Mouse (Mus musculus): ENCODE measurements at regions not wholly inside any gene's neighbourhood (a gene's known extent, or its start where the extent isn't known, plus 50 kb on each side); places are given as distances from the start of the nearest gene placed in this dataset.

DNA sequence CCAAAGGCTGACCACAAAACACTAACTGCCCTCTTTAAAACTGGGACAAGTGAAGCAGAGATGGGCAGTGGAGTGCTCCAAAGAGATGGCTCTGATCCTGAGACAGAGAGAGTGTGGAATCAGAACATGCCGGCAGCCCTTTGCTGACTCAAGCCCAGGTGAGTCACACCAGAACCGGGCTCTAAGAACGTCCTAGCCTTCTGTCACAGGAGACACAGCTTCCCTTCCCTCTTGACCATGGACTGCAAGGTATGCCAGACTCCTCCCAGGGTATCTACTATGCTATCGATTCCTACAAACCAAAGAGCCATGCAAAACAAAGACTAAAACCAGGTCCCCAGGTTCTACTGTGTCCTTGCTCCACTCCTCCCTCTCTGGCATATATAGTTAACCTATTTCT is 98.0 kb downstream of the Dhx15 start:
- DNase-seq = no peak

GRCm38 (mm10) chr5:52088131-52088530 is 102.2 kb downstream of the Dhx15 start:
- no peak for DNase-seq

GRCm38 (mm10) chr5:52086766-52087429 is 103.4 kb downstream of the Dhx15 start:
- DNase-seq = no peak

DNA sequence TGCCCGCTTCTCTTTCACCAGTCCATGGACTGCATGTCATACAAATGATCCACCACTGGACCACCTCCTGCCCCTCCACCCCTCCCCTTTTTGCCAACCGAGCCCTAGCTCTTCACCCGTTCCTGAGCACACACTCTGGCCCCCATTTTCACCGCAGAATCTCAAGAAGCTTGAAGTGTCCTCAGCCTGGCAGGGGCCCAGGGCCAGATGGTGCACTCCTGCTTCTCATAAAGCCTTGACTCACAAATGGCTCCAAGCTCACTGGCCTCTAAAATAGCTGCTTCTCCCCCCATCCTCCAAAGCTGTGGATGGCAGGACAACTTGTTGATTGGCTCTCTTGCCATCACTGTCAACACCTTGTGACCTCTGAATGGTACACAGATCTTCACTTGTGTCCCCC is 110.0 kb downstream of the Dhx15 start:
- DNase-seq = no peak

DNA sequence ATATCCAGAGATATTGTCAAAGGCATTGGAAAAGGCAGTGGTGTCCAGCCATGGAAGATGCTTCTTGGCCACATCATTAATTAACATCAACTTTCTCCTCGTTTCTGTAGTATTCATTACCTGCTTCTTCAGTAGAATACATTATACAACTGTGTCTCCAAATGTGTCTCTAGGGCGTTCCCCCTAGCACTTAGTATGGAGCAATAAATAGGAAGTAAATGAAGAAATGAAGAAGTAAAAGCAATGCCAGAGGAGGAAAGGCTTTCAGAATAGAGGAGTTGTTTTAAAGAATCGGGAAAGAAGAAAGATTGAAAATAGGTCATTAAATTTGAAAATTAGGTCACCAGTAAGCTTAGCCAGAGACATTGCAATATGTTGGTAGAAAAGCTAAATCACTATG is 112.6 kb downstream of the Dhx15 start:
- DNase-seq = no peak

GRCm38 (mm10) chr5:52075096-52075495 is 115.2 kb downstream of the Dhx15 start:
- DNase-seq = no peak

DNA sequence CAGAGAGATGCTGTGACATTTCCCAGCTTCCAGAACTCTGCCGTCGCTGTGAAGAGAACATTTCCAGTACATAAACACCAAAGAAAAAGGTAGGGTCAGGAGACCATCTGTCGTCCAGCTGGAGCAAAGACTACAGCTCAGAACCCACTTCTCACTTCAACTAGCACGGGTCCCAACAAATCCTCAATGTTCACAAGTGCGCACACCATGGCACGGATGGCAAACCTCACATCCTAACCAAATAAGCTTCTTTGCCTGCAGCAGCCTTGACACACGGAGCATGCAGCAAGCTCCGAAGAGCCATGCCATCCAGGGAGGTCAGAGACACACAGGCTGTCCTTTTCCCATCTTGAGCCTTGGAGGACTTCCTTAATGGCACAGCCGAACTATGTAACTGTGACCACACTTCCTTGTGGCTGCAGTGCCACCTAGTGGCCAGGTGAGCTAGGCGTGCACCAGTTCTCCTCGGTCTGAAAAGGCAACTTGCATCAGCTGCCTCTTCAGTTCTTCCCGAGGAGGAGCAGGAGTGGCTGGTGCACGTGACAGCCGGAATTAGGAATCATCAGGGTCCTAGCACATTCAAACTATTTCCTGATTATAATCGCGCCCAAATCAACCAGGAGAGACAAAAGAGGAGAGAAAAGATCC is 125.4 kb downstream of the Dhx15 start:
- DNase-seq = peak; percentile 61 to 87

GRCm38 (mm10) chr5:52062214-52062613 is 128.1 kb downstream of the Dhx15 start:
- peak; percentile 23 to 58 for DNase-seq

GRCm38 (mm10) chr5:52061226-52061625 is 129.1 kb downstream of the Dhx15 start:
- DNase-seq = no peak

GRCm38 (mm10) chr5:52057261-52057660 is 133.1 kb downstream of the Dhx15 start:
- DNase-seq = no peak

DNA sequence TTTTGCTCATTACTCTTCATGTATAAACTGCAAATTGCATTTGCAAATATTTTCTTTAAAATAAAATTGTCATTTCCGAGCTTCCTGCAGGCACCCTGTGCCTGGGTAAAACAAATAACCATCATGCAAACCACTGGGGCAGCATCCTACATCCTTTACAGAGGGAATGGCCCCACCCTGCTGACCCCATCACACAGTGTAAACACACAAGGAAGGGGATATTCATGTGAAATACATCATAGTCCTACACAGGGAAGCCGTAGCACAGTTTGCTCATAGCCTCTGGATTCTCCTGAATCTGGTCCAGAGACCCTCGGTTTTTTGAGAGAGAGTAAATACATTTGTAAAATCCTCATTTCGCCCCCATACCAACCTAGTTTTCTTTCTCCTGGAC is 138.2 kb downstream of the Dhx15 start:
- DNase-seq = no peak

DNA sequence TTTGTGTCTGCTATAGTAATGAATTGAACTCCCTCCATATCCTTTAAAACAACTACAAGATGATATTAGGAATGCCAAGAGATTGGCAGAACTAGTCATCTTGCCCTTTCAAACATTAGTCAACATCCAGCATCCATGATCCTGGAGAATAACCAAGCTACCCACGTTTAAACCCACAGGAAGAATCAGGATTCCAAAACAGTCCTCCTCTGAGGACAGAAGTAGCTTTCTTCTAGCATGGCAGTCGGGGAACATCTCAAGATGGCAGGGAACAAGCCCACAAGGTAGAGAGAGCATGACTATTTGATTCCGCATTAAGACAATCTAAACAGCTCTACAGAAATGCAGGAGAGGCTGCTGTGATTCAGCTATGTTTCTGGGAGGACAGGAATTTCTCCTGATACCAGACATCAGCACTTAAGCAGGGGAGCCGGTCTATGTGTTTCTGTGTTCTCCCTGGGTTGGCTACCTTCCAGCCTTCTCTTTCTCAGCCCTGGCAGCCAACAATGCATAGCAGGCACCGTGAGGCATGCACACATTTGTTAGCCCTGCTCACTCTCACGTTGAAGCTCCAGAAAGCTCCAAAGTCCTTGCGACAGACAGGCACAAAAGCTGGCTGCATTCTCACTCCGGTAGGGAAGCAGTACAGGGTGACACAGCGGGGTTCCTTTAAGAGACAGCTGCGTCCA is 138.8 kb downstream of the Dhx15 start:
- DNase-seq = peak; percentile 14 to 28

- no peak for DNase-seq
These were observed 141.5 kb downstream of the Dhx15 start for GRCm38 (mm10) chr5:52048790-52049189.

- DNase-seq = no peak
These were observed 143.6 kb downstream of the Dhx15 start for GRCm38 (mm10) chr5:52046704-52047103.

DNA sequence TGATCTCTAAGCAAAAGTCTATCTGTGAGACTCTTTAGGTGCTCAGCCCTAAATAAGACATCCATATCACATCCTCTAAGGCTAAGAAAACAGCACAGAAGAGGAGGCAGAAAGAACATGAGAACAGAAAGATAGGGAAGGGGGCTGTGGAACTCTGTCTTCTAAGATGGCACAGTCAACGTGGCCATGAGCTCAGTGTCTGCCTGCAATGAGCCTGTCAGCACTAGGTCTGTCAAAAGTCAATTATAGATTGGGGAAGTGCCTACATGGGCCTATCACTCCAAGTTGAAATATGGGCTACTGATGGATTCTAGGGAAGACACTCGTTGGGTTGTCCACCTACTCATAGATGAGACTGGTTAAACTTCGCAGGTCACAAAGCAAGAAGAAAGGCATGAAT is 146.2 kb downstream of the Dhx15 start:
- no peak for DNase-seq

GRCm38 (mm10) chr5:52041447-52041846 is 148.9 kb downstream of the Dhx15 start:
- DNase-seq = no peak

GRCm38 (mm10) chr5:52040427-52041312 is 149.6 kb downstream of the Dhx15 start:
- peak; percentile 73 to 84 for DNase-seq

GRCm38 (mm10) chr5:52035339-52035738 is 155.0 kb downstream of the Dhx15 start:
- DNase-seq = no peak

- DNase-seq = no peak
These were observed 162.8 kb downstream of the Dhx15 start for GRCm38 (mm10) chr5:52027478-52027877.

GRCm38 (mm10) chr5:52026148-52026547 is 164.2 kb downstream of the Dhx15 start:
- no peak for DNase-seq

DNA sequence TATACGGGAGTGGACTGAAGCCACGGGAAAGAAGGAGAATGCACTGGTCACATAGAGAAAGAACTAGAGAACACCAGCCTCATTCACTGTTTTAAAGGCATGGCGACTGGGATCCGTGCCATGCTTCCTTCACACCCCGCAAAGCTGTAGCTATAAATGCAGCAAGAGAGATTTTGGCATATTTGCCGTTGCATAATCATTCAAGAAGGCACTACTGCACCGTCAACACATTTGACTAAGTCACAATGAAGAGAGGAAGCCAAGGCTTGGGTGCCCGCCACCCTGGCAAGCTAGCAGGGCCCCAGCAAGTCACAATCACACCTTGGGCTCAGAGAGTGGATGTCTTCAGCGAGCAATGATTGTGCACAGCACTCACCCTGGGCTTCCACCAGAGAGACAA is 167.1 kb downstream of the Dhx15 start:
- DNase-seq = peak; percentile 38 to 39

- DNase-seq = no peak
These were observed 173.3 kb downstream of the Dhx15 start for GRCm38 (mm10) chr5:52016992-52017391.

DNA sequence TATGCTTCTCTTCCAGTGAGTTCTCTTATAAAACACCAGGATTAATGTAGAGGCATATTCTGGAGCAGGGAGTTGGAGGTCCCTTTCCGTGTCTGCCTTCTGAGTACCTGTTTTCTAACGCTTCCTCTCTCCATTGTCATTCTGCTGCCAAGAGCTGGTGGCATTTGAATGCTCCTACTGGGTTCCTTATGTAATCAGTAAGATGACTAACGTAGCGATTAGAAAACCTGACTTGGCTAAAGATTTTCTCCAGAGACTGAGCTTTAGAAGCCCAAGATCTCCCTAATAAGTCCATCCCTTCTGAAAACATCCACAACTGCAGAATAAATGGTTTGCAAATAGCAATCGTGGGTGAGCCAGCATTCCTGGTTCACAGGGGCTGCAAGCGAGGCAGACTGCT is 174.5 kb downstream of the Dhx15 start:
- DNase-seq = no peak
